Mouse (Mus musculus) neural tube, embryonic 11.5 days (tissue): Measurements from ENCODE around the gene Ttll8. TPM values are rescaled to one million over a fixed set of nuclear protein-coding genes. Genes with fewer than 3 reads are reported as not detected.

Source experiments
- ATAC-seq: fragments of 200-750 bp; cut with Nextera tagmentation; 2 replicates; pipeline ENCODE4 v1.8.0; 2017; ENCODE audit warnings: moderate number of reproducible peaks, mild to moderate bottlenecking, moderate TSS enrichment, moderate library complexity; ENCODE audit not compliant: insufficient read depth, low FRiP score, low TSS enrichment
- DNase-seq: peaks from one replicate; pipeline ENCODE4 v3.0.0-alpha.2; 2015; ENCODE audit warnings: low spot score
- H3K27ac ChIP-seq: fragments of 300-500 bp; sonication (generic); 2 replicates; pipeline ENCODE4 v1.5.1; 2014; ENCODE audit warnings: low read depth, mild to moderate bottlenecking, low read length
- H3K27me3 ChIP-seq: fragments of 300-500 bp; sonication (generic); 2 replicates; pipeline ENCODE4 v1.6.1; 2014; ENCODE audit warnings: mild to moderate bottlenecking, low read length, mixed read lengths; ENCODE audit not compliant: control insufficient read depth, insufficient read depth
- H3K36me3 ChIP-seq: fragments of 300-500 bp; sonication (generic); 2 replicates; pipeline ENCODE4 v1.6.1; 2014; ENCODE audit warnings: mild to moderate bottlenecking, low read length, moderate library complexity, mixed read lengths; ENCODE audit not compliant: control insufficient read depth, insufficient read depth
- H3K4me1 ChIP-seq: fragments of 300-500 bp; sonication (generic); 2 replicates; pipeline ENCODE4 v1.6.1; 2014; ENCODE audit warnings: low read length, mixed read lengths; ENCODE audit not compliant: control insufficient read depth, insufficient read depth
- H3K4me2 ChIP-seq: fragments of 300-500 bp; sonication (generic); 2 replicates; pipeline ENCODE4 v1.6.1; 2014; ENCODE audit warnings: low read depth, mild to moderate bottlenecking, moderate library complexity
- H3K4me3 ChIP-seq: fragments of 300-500 bp; sonication (generic); 2 replicates; pipeline ENCODE4 v1.5.1; 2014; ENCODE audit warnings: low read depth, low read length
- H3K9ac ChIP-seq: fragments of 300-500 bp; sonication (generic); 2 replicates; pipeline ENCODE4 v1.6.1; 2014; ENCODE audit warnings: mild to moderate bottlenecking, low read length
- H3K9me3 ChIP-seq: fragments of 300-500 bp; sonication (generic); 2 replicates; pipeline ENCODE4 v1.6.1; 2016; ENCODE audit warnings: low read length; ENCODE audit not compliant: control insufficient read depth
- WGBS: fragments of 180-500 bp; shearing (Covaris S2); extraction: QIAGEN DNeasy Blood & Tissue Kit; methylation state at CpG from one replicate; pipeline ENCODE4 v1.1.7; 2014; 5-methylcytosine and 5-hydroxymethylcytosine counted together
- polyA plus RNA-seq: library from polyadenylated mRNA; unstranded; fragments of >200 nt; fragmentation: Nextera tagmentation; extraction: Ambion mirVana; gene quantifications from 2 replicates; pipeline ENCODE4 v1.2.1, GENCODE M21; 2014

The Ttll8 gene
- polyA plus RNA-seq, 1 experiment from 2014 or later: not detected

DNA sequence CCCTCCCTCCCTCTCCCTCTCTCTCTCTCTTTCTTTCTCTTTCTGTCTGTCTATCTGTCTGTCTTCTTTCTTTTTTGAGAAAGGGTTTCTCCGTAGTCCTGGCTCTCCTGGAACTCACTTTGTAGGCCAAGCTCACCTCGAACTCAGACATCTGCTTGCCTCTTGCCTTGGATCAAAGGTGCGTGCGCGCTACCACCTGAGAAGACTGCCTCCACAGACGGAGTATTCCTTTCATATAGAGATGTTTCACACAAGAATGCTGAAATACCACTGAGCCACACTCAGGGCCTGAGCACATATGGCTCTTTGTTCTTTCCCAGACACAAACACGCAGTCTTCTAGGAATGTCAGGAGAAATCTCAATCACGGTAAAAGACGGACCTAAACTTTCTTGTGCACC lies 70.9 kb downstream of the Ttll8 start:
- H3K27ac ChIP-seq: no peak overlapping the region
- H3K4me1 ChIP-seq: no peaks in the 10 kb centered on the region
- no peaks in the 10 kb centered on the region for H3K36me3 ChIP-seq
- ATAC-seq (no peak), DNase-seq (no peak)
- no peak overlapping the region for H3K9ac ChIP-seq
- H3K4me2 ChIP-seq: no peak overlapping the region
- no peaks in the 10 kb centered on the region for H3K27me3 ChIP-seq
- H3K4me3 ChIP-seq: no peak overlapping the region
- no peaks in the 10 kb centered on the region for H3K9me3 ChIP-seq
- 84% methylated on average over 9 of the region's 9 CpGs for WGBS

DNA sequence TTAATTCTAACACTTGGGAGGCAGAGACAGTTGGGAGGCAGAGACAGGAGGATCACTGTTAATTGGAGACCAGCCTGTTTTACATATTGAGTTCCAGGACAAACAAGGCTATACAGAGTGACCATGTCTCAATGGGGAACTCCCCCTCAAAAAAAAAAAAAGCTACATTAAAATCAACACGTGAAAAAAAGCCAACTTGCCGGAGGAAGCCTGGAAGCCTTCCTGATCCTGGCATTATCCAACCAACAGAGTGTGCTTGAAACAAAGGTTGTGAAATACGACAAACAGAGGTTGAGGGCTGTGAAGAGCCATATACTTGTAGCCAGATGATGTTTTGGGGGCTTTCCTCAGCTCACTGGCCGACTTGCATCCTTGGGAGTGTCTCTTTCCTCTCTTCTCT lies 71.4 kb downstream of the Ttll8 start:
- Histone ChIP-seq H3K27ac (no peak overlapping the region), H3K36me3 (no peaks in the 10 kb centered on the region), H3K4me2 (no peak overlapping the region), H3K9ac (no peak overlapping the region), H3K4me3 (no peak overlapping the region), H3K9me3 (no peaks in the 10 kb centered on the region), H3K4me1 (no peaks in the 10 kb centered on the region), H3K27me3 (no peaks in the 10 kb centered on the region)
- ATAC-seq (no peak), DNase-seq (no peak)
- WGBS: 79% methylated on average over 4 of the region's 4 CpGs

DNA sequence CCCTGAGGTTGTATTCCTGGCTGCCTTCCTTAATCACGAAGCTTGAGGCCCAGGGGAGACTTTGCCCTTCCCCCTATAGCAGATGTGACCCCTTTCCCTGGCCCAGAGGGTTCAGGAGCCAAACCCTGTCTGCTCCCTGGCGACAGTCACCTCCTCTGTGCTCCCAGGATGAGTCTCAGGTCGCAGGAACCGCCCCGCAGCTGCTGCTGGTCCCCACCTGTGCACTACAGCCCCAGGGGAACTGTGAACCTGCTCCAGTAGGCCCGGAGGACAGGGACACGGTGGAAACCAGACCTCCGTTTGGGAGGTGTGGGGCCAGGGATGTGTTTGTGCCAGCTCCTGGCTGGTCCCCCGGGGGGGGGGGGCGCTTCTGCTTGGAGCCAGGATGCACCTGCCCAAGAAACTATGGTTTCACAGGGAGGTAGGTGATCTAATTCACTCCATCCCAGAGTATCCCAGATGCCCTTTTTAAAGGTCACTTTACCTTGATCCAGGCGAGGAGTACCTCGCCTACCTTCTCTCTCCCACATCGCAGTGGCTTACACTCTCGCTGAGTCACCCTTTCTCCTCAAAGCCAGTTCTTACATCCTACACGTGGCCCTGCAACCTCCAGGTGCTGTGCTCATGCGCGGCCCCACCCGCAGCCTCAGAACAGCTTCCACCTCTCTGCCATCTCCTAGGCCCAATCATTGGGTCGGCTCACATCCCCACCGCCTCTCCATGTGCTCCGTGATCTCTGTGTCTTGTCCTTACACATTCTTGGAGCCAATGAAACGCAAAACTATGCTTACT lies 72.8 kb downstream of the Ttll8 start:
- 69% methylated on average over 22 of the region's 22 CpGs for WGBS
- H3K27me3 ChIP-seq: no peaks in the 10 kb centered on the region
- ATAC-seq: no peak
- no peak overlapping the region for H3K27ac ChIP-seq
- H3K4me1 ChIP-seq: no peaks in the 10 kb centered on the region
- H3K36me3 ChIP-seq: no peaks in the 10 kb centered on the region
- H3K9me3 ChIP-seq: no peaks in the 10 kb centered on the region
- DNase-seq: no peak
- no peak overlapping the region for H3K4me2 ChIP-seq
- H3K9ac ChIP-seq: no peak overlapping the region
- H3K4me3 ChIP-seq: no peak overlapping the region

DNA sequence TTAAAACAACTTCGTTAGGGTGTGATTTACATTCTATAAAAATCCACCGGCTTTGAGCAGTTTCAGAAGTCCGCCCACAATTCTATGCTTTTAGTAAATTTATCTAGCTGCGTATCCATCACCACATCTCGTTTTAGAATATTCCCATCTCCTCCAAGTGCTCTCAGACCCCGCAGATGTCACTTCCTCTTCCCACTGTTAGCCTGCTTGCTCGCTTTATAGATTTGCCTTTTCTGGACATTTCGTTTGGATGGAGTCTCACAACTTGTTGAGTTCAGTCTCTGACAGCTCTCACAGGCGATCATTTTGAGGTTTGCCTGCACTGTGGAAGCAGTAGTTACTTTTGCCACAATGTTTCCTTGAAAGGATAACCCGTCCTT lies 77.2 kb downstream of the Ttll8 start:
- no peak overlapping the region for H3K4me2 ChIP-seq
- H3K4me1 ChIP-seq: no peaks in the 10 kb centered on the region
- H3K9ac ChIP-seq: no peak overlapping the region
- DNase-seq (no peak), ATAC-seq (no peak)
- 0 out of 2 replicates have a peak, but pooled peaks cover 4% of the 10 kb centered on the region for H3K27me3 ChIP-seq
- 87% methylated on average over 10 of the region's 10 CpGs for WGBS
- H3K36me3 ChIP-seq: no peaks in the 10 kb centered on the region
- no peak overlapping the region for H3K4me3 ChIP-seq
- H3K9me3 ChIP-seq: no peaks in the 10 kb centered on the region
- no peak overlapping the region for H3K27ac ChIP-seq

DNA sequence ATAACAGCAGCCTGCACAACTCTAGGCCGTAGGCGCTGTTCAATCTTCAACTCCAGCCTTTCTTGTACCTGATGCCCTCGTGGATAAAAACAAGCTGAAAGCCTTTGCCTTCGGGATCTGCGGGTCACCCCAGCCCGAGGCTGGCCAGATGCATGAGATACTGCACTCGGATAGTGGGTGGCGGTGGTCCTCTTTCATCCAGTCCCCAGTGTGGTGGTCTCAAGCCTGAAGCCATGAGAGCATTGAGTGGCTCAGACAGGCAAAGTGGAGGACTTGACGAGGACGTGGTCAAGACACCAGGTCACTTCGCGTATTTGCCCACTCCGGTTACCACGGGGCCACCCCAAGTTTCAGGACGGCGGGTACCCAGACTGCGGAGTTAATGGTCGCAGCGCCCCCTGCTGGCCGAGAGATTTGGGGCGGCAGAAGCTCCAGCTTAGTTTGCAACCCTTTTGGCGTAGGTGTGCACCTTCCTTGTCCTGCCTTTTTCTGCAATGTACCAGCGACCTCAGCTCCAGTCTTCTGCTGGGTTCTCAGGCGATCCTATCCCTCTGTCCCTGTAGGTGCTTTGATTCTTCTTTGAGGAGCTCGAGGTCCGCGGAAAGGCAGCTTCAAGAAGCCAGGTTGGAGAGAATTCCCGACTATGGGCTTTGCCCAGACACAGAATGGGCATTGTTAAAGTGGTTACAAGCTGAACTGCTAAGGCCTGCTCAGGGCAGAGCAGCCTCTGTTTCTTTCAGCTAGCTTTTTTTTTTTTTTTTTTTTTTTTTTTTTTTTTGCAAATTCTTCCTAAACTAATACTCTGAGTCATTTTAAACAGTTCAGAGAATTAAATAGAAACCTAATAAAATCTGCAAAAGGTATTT lies 77.8 kb downstream of the Ttll8 start:
- ATAC-seq (peak; percentile 13; the same call in 1 of the 2 replicates), DNase-seq (peak; percentile 86)
- Histone ChIP-seq H3K4me1 (no peaks in the 10 kb centered on the region), H3K9me3 (no peaks in the 10 kb centered on the region), H3K27me3 (0 out of 2 replicates have a peak, but pooled peaks cover 4% of the 10 kb centered on the region), H3K27ac (no peak overlapping the region), H3K4me3 (no peak overlapping the region), H3K4me2 (peak overlapping the region; percentile 36), H3K9ac (no peak overlapping the region), H3K36me3 (no peaks in the 10 kb centered on the region)
- 12% methylated on average over 28 of the region's 28 CpGs for WGBS

DNA sequence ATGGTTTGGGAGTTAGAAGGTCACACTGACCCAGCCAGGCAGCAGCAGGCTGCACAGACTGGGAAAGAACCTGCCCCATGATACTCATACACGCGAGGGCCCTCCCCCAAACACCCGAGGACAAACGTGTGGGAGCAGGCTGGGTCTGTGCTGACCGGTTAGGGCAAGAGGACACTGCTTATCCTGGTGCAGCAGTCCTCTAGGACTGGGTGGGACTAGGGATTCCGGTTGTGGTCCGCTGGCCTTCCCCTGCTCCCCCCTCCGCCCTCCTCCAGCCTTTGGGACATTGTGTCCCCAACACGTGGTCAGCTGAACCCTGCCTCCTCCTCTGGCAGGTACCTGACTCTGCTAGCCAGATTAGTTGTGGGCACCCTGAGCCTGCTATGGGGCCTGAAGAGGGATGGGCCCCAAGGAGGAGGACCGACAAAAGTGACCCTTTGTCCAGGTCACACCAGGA lies 78.6 kb downstream of the Ttll8 start:
- H3K4me3 ChIP-seq: no peak overlapping the region
- H3K4me2 ChIP-seq: no peak overlapping the region
- no peaks in the 10 kb centered on the region for H3K9me3 ChIP-seq
- no peaks in the 10 kb centered on the region for H3K4me1 ChIP-seq
- no peaks in the 10 kb centered on the region for H3K36me3 ChIP-seq
- no peak overlapping the region for H3K9ac ChIP-seq
- ATAC-seq: no peak
- no peak overlapping the region for H3K27ac ChIP-seq
- H3K27me3 ChIP-seq: 0 out of 2 replicates have a peak, but pooled peaks cover 4% of the 10 kb centered on the region
- DNase-seq: no peak
- 38% methylated on average over 10 of the region's 10 CpGs for WGBS

DNA sequence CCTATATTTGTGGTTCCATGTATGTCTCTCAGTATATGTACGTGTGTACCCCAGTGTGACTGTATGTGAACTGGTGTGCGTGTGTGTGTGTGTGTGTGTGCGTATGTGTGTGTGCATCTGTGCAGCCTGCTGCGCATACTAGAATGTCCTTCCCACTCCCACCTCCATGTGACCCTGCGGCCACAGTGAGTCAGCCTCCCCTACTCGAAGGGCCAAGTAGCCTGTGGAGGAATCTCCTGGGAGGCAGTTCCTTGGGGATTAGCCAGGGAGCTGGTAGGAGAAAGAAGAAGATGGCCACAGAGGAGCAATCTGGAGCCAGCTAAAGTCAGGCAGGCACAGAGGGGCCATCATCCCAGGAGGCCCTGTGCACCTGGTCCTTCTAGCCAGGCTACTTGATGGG lies 79.7 kb downstream of the Ttll8 start:
- no peaks in the 10 kb centered on the region for H3K4me1 ChIP-seq
- H3K9ac ChIP-seq: no peak overlapping the region; the same call in 1 of the 2 replicates
- H3K27me3 ChIP-seq: 0 out of 2 replicates have a peak, but pooled peaks cover 4% of the 10 kb centered on the region
- DNase-seq (no peak), ATAC-seq (no peak)
- no peaks in the 10 kb centered on the region for H3K36me3 ChIP-seq
- H3K9me3 ChIP-seq: no peaks in the 10 kb centered on the region
- no peak overlapping the region for H3K27ac ChIP-seq
- WGBS: 94% methylated on average over 6 of the region's 6 CpGs
- H3K4me2 ChIP-seq: no peak overlapping the region
- no peak overlapping the region for H3K4me3 ChIP-seq

DNA sequence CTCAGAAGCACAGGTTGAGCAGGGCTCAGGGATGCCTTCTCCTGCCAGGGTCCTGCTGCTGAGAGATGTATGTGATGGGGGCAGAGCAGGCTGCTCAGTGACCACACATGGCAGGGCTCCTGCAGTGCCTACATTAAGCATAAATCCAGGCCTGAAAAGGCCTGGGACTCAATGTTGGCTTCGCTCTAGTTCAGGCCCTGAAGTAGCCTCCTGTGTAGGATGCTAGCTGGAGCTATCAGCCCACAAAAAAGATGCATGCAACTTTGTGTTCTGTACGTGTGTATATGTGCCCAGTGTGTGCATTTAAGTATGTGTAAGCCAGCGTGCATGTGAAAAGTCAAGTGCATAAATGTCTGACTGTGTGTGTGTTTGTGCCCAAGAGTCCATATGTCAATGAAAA lies 80.2 kb downstream of the Ttll8 start:
- Histone ChIP-seq H3K27me3 (0 out of 2 replicates have a peak, but pooled peaks cover 4% of the 10 kb centered on the region), H3K9ac (no peak overlapping the region), H3K4me2 (no peak overlapping the region), H3K27ac (no peak overlapping the region), H3K4me1 (no peaks in the 10 kb centered on the region), H3K36me3 (no peaks in the 10 kb centered on the region), H3K9me3 (no peaks in the 10 kb centered on the region), H3K4me3 (no peak overlapping the region)
- no peak for DNase-seq
- WGBS: 88% methylated on average over 3 of the region's 3 CpGs
- ATAC-seq: no peak
